Mouse (Mus musculus) erythroblast, embryonic 14.5 days (primary cell): ENCODE results near the gene Olfr523.

Experiments used
- GATA1 ChIP-seq: IDR thresholded peaks from 2 replicates; pipeline ENCODE4 v1.6.1; 2012; ENCODE audit warnings: low read length, inconsistent platforms, mixed read lengths
- TAL1 ChIP-seq: IDR thresholded peaks from 3 replicates; pipeline ENCODE4 v1.6.1; 2012; ENCODE audit warnings: low read length, inconsistent platforms, mixed read lengths

DNA sequence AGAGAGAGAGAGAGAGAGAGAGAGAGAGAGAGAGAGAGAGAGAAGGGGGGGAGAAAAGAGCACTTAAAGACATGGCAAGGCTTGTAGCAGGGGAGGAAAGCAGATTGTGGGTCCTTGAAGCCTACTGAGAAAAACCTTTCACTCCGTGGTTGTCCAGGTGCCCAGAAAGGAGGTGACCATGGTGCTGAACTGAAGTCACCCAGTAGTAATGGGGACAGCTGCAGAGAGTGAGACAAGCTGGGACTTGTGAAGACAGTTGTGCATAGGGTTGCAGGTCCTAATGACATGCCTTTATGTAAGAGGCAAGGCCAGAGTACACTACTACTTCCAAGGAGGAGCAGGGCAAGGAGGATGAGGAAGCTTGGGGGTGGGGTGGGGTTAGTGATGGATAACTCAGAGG, 46.3 kb downstream of the Olfr523 start:
- no peak for TF ChIP-seq GATA1
- no peak for TF ChIP-seq TAL1
